Mouse (Mus musculus): Measurements from ENCODE around the gene Unc119. TPM values are rescaled to one million over a fixed set of nuclear protein-coding genes. Genes with fewer than 3 reads are reported as not detected.

The Unc119 gene
- total RNA-seq, 4 experiments from 2014 or later, result 3.5 to 6.8 (median 4.8) TPM

DNA sequence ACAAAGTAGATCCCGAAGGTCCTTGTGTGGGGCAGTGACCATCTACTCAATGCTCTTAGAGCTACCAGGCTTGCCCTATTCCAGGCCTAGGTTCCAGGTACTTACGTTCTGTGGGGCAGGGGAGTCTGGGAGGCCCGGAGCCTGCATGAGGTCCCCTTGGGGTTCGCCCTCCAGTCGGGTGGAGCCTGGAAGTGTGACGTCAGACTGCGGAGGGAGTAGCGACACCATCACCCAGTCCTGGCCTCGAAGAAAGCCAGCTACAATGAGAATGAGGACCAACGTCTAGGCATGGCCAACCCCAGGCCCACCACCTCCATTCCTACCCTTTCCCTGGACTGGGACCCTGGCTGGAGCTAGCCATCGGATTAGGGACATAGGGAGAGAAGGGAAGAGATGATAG lies 28.4 kb downstream of the Unc119 start:
- DNase-seq (ENCODE audit: low spot score), result no peak

- DNase-seq (ENCODE audit: low spot score), result no peak
These were observed 28.9 kb downstream of the Unc119 start for GRCm38 (mm10) chr11:78372166-78372565.

DNA sequence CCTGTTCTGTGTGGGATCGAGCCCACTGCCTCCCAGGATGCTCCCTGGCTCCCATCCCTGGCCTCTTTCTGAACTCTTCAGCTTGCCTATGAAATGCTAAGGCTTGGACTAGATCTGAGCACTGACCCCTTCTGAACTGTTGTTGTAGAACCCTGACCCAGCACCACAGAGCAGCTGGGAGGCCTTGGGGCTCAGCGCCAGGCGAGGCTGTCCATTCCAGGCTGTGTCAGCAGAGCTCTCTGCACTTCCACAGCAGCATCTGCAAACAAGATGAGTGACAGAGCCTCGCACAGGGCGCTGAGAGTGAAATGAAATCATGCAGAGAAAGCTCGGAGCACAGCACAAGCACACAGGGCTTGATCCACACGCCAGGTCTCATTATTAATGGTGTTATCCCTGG lies 29.3 kb downstream of the Unc119 start:
- no peak for DNase-seq (ENCODE audit: low spot score)

GRCm38 (mm10) chr11:78374147-78374546 lies 30.9 kb downstream of the Unc119 start:
- DNase-seq (ENCODE audit: low spot score), result no peak

DNA sequence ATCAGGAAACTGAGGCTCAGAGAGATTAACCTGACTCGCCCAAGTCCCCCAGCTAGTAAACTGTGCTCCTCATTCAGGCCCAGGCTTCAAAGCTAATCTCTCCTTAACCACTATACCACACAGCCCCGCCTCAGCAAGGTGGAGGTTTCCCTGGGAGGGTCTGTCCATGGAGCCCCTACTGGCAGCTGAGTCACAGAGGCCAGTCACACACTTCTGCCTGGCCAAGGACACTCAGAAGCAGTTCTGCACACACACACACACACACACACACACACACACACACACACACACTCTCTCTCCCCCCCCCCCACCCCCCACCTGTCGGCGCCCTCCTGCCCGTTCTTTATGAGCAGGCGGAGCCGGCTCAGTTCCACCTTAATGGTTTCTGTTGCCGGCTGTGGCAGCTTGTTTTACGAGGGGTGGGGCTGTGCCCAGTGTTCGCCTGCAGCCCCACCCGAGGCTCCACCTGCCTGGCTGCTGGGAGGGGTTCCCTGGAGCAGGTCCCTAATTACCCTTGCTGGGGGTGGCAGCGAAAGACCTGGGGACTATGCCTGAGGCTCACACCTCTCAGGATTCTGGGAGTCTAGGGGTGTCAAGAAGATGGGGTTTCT lies 34.4 kb downstream of the Unc119 start:
- no peak for DNase-seq (ENCODE audit: low spot score)

GRCm38 (mm10) chr11:78380351-78380750 lies 37.1 kb downstream of the Unc119 start:
- no peak for DNase-seq (ENCODE audit: low spot score)

DNA sequence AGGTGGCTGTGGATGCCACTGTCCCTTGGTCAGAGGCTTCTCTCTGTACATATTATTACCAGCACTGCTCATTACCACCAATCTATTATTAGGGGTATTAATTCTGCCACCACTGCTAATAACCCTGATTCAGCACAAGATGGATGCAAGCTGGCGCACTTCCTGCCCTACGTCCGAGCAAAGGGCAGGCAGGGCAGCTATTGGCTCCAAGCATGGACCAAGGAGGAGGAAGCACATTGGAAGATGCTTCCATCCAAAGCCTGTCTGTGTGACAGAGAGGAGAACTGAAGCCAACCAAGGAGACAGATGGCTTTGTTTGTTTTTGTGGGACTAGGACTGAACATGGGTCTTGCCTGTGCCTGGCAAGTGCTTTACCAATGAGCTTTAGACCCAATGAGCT lies 37.7 kb downstream of the Unc119 start:
- DNase-seq (ENCODE audit: low spot score), result no peak

GRCm38 (mm10) chr11:78382286-78382685 lies 39.0 kb downstream of the Unc119 start:
- DNase-seq (ENCODE audit: low spot score), result no peak

DNA sequence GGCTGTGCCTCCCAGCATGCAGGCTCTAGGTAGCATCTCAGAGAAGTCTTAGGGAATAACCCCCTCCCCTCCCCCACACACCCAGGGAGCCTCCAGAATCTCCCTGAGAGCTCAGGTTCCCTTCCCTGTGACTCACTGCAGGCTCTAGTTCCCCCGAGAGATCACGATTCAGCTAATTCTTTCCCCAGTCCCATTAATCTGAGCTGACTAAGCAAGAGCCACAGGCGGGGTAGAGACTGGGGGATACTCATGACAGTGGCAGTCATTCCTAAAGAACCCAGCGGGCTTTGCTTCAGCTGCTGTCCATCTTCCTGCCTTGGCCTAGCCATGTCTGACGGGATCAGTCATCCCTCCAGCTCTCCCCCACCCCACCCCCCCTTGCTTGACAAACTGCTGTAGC lies 39.4 kb downstream of the Unc119 start:
- no peak for DNase-seq (ENCODE audit: low spot score)

DNA sequence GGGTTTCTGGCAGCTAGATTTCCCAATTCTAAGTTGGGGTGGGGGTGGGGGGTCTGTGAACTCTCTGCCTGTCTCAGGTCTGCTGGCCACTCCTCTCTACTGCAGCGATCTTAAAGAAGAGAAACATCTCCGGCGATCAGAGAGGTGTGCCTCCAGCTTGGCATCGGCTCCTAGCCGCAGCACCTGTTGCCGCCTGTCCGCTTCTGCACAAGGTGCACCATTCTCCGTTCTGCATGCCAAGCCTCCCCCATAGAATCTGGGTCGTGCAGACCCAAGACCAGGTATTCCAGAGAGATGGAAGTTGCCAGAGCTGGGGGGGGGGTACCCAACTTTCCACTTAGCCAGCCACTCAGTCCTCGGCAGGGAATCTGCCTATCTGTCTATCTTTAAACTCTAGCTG lies 42.5 kb downstream of the Unc119 start:
- no peak for DNase-seq (ENCODE audit: low spot score)

GRCm38 (mm10) chr11:78386508-78387043 lies 43.3 kb downstream of the Unc119 start, which contains the start of gene Foxn1:
Gene Foxn1 (minus strand): TSS chr11:78386558.
- DNase-seq (ENCODE audit: low spot score), result no peak

DNA sequence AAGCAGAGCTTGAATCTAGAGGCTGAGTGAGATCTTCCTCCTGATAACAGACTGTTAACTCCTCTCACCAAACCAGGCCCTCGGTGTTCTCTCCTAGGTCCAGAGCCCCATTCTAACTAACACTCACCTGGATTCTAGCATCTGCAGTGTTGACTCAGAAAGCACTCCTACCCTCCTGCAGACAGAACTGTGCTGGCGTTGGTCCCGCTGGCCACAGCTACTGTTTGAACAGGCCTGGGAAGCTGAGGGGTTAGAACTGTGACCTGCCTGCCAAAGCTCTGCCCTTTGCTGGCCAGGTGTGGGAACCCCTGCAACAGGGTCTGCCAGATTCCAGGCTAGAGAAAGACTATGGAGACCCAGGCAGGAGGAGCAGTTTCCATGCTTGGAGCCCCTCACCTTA lies 49.4 kb downstream of the Unc119 start:
- DNase-seq (ENCODE audit: low spot score), result no peak

DNA sequence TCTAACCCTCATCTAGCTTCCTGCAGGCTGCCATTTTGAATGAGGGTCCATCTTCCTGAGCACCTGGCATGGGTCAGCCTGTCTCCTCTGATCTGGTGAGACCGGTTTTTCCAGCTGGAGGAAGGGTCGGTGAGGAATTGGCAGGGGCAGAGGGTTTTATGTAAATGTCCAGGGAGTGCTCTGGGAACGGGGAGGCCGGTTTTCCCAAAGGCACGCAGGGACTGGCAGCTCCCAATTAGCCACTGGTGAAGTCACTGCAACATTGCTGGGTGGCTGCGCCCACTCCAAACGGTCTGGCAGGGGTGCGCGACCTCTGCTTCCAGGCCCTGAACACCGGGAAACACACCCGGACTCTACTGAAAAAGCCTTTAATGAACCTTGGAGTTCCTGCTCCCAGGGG lies 53.7 kb downstream of the Unc119 start:
- no peak for DNase-seq (ENCODE audit: low spot score)

GRCm38 (mm10) chr11:78397397-78397796 lies 54.1 kb downstream of the Unc119 start:
- peak; percentile 17 for DNase-seq (ENCODE audit: low spot score)

DNA sequence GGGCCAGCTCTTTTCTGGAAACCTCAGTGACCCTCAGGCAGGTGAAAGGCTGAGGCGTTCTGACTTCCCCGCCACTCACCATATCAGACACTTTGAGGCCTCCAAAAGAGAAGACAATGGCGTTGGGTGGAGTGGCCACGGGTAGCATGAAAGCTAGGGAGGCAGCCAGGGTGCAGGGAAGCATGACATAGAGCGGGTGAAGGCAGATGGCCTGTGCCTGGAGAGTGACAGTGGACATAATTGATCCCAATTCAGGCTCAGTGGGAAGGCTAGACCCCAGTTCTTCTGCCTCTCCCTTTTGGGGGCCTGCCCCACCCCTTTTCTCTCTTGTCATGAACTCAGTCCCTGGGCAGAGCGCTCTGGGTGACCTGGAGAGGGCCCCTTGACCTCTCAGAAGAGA lies 54.9 kb downstream of the Unc119 start:
- no peak for DNase-seq (ENCODE audit: low spot score)

Other genes with a start within 250 kb of the Unc119 start
- 10 to 100 TPM; 10.1 to 14.1 (median 12.5) TPM for gene Fam222b, start 248.8 kb upstream of the Unc119 start, total RNA-seq (2022)
- gene Traf4, start 177.9 kb upstream of the Unc119 start, total RNA-seq (2022), result 1 to 10 TPM; 3.4 to 4.3 (median 3.7) TPM
- 1 to 10 TPM; 2.0 to 3.2 (median 2.3) TPM for gene Nek8, start 166.8 kb upstream of the Unc119 start, total RNA-seq (2022)
- 1 to 10 TPM; 2.9 to 7.1 (median 5.0) TPM for gene Tlcd1, start 166.8 kb upstream of the Unc119 start, total RNA-seq (2022)
- 100 to 1,000 TPM; 760 to 870 (median 833) TPM for gene Rpl23a, start 159.9 kb upstream of the Unc119 start, total RNA-seq (2022)
- gene Rab34, start 155.1 kb upstream of the Unc119 start, total RNA-seq (2022), result 1 to 10 TPM; 6.8 to 8.7 (median 8.1) TPM
- gene Proca1, start 150.1 kb upstream of the Unc119 start, total RNA-seq (2022), result 1 to 10 TPM in 2 of 4 experiments, under 1 TPM in 2; 0.62 to 1.6 (median 0.98) TPM
- 10 to 100 TPM; 49.8 to 58.7 (median 53.6) TPM for gene Sdf2, start 97.7 kb upstream of the Unc119 start, total RNA-seq (2022)
- gene Supt6, start 97.5 kb upstream of the Unc119 start, total RNA-seq (2022), result 10 to 100 TPM; 32.6 to 33.8 (median 32.7) TPM
- gene 2610507B11Rik, start 81.7 kb upstream of the Unc119 start, total RNA-seq (2022), result 100 to 1,000 TPM; 201 to 242 (median 210) TPM
- gene BC030499, start 52.6 kb upstream of the Unc119 start, total RNA-seq (2022), result 1 to 10 TPM in 1 of 4 experiments, under 1 TPM in 3; 0.38 to 1.3 (median 0.61) TPM
- under 1 TPM; 0.31 to 0.57 (median 0.46) TPM for gene Spag5, start 42.0 kb upstream of the Unc119 start, total RNA-seq (2022)
- gene Aldoc, start 20.5 kb upstream of the Unc119 start, total RNA-seq (2022), result 1 to 10 TPM in 3 of 4 experiments, under 1 TPM in 1; 0.75 to 1.8 (median 1.3) TPM
- 10 to 100 TPM; 24.6 to 27.1 (median 25.1) TPM for gene Pigs, start 15.1 kb upstream of the Unc119 start, total RNA-seq (2022)
- gene Foxn1, start 43.1 kb downstream of the Unc119 start, total RNA-seq (2022), result not detected
- not detected for gene Slc13a2, start 78.7 kb downstream of the Unc119 start, total RNA-seq (2022)
- 1 to 10 TPM; 1.4 to 3.3 (median 1.9) TPM for gene Slc46a1, start 122.2 kb downstream of the Unc119 start, total RNA-seq (2022)
- under 1 TPM; 0.38 to 0.81 (median 0.48) TPM for gene Sarm1, start 154.3 kb downstream of the Unc119 start, total RNA-seq (2022)
- 10 to 100 TPM; 14.3 to 19.1 (median 17.1) TPM for gene Vtn, start 155.6 kb downstream of the Unc119 start, total RNA-seq (2022)
- not detected for gene Sebox, start 160.0 kb downstream of the Unc119 start, total RNA-seq (2022)
- gene Tmem199, start 168.7 kb downstream of the Unc119 start, total RNA-seq (2022), result 10 to 100 TPM; 11.2 to 12.9 (median 12.5) TPM
- gene Poldip2, start 168.7 kb downstream of the Unc119 start, total RNA-seq (2022), result 100 to 1,000 TPM; 141 to 157 (median 151) TPM
- 10 to 100 TPM; 33.8 to 41.8 (median 37.6) TPM for gene Tnfaip1, start 192.8 kb downstream of the Unc119 start, total RNA-seq (2022)
- 10 to 100 TPM; 30.3 to 36.6 (median 35.8) TPM for gene Ift20, start 192.9 kb downstream of the Unc119 start, total RNA-seq (2022)
- gene Tmem97, start 207.3 kb downstream of the Unc119 start, total RNA-seq (2022), result 1 to 10 TPM; 3.4 to 5.5 (median 4.3) TPM

All from heart, adult 8-10 months (tissue).